Mouse (Mus musculus) layer of hippocampus, adult 18-20 months (tissue): ENCODE results near the gene Ehmt2. TPM values are rescaled to one million over a fixed set of nuclear protein-coding genes. Genes with fewer than 3 reads are reported as not detected.
"Not testable (repeated sequence)": the region's sequence is repeated elsewhere in the genome, so short reads cannot be mapped to it uniquely, and the experiment has no call there.

Source experiments
- DNase-seq, 2 experiments: peaks; one replicate each; pipeline ENCODE4 v3.0.0; 2022; ENCODE audit warnings: low spot score in 2 of 2
- total RNA-seq, 2 experiments: library from RNA; stranded (reverse); gene quantifications; 2 replicates each; pipeline ENCODE4 v1.2.3; 2021

Gene Ehmt2
- total RNA-seq, 2 experiments from 2014 or later = 186 to 193 TPM

GRCm38 (mm10) chr17:34922939-34923338 is 24.7 kb downstream of the Ehmt2 start:
- DNase-seq = no peak

GRCm38 (mm10) chr17:34924258-34924657 is 26.0 kb downstream of the Ehmt2 start:
- no peak for DNase-seq

GRCm38 (mm10) chr17:34927306-34928019 is 29.2 kb downstream of the Ehmt2 start:
- peak in 1 of 2 experiments; percentile 39 for DNase-seq

GRCm38 (mm10) chr17:34928841-34929240 is 30.6 kb downstream of the Ehmt2 start:
- DNase-seq = no peak

- DNase-seq = peak; percentile 97 to 99
Observed at GRCm38 (mm10) chr17:34931061-34931734, 32.9 kb downstream of the Ehmt2 start, which contains the start of gene Neu1. TSS of gene Neu1 (plus strand) at chr17:34931253.

- peak in 1 of 2 experiments; percentile 30 for DNase-seq
Observed at GRCm38 (mm10) chr17:34931735-34932098, 33.4 kb downstream of the Ehmt2 start.

GRCm38 (mm10) chr17:34932287-34932686 is 34.0 kb downstream of the Ehmt2 start:
- no peak for DNase-seq

GRCm38 (mm10) chr17:34934031-34934430 is 35.8 kb downstream of the Ehmt2 start:
- peak in 1 of 2 experiments; percentile 31 for DNase-seq

- no peak for DNase-seq
Observed at GRCm38 (mm10) chr17:34934830-34935229, 36.6 kb downstream of the Ehmt2 start.

- no peak for DNase-seq
Observed at GRCm38 (mm10) chr17:34937960-34938505, 39.8 kb downstream of the Ehmt2 start.

GRCm38 (mm10) chr17:34941344-34942041 is 43.2 kb downstream of the Ehmt2 start:
- DNase-seq = no peak

- peak in 1 of 2 experiments; percentile 45 for DNase-seq
Observed at GRCm38 (mm10) chr17:34943128-34943815, 45.0 kb downstream of the Ehmt2 start.

- no peak for DNase-seq
Observed at GRCm38 (mm10) chr17:34944362-34944761, 46.1 kb downstream of the Ehmt2 start.

GRCm38 (mm10) chr17:34946486-34947140 is 48.3 kb downstream of the Ehmt2 start:
- DNase-seq = no peak

- DNase-seq = no peak
Observed at GRCm38 (mm10) chr17:34947606-34948005, 49.3 kb downstream of the Ehmt2 start.

- not testable (repeated sequence) for DNase-seq
Observed at GRCm38 (mm10) chr17:34948721-34949552, 50.7 kb downstream of the Ehmt2 start.

- no peak for DNase-seq
Observed at GRCm38 (mm10) chr17:34949553-34949969, 51.3 kb downstream of the Ehmt2 start.

GRCm38 (mm10) chr17:34950514-34951455 is 52.5 kb downstream of the Ehmt2 start:
- no peak for DNase-seq
